Mouse (Mus musculus) forebrain, embryonic 11.5 days (tissue): ENCODE measurements around the gene Aplp2. TPM values are rescaled to one million over a fixed set of nuclear protein-coding genes. Genes with fewer than 3 reads are reported as not detected.
"Not testable (repeated sequence)": the region's sequence is repeated elsewhere in the genome, so short reads cannot be mapped to it uniquely, and the experiment has no call there.

Experiments used
- ATAC-seq: fragments of 200-750 bp; cut with Nextera tagmentation; replicated peaks from 2 replicates; pipeline ENCODE4 v1.8.0; 2017; ENCODE audit warnings: moderate TSS enrichment; ENCODE audit not compliant: low FRiP score
- DNase-seq: peaks from one replicate; pipeline ENCODE4 v3.0.0-alpha.2; 2017; ENCODE audit warnings: low spot score
- H3K27ac ChIP-seq: fragments of 300-500 bp; sonication (generic); 2 replicates; pipeline ENCODE4 v1.5.1; 2014; ENCODE audit warnings: low read depth, low read length
- H3K27me3 ChIP-seq: fragments of 300-500 bp; sonication (generic); 2 replicates; pipeline ENCODE4 v1.6.1; 2014; ENCODE audit warnings: mild to moderate bottlenecking, low read length, mixed read lengths; ENCODE audit not compliant: control insufficient read depth, insufficient read depth
- H3K36me3 ChIP-seq: fragments of 300-500 bp; sonication (generic); 2 replicates; pipeline ENCODE4 v1.6.1; 2014; ENCODE audit warnings: mild to moderate bottlenecking, low read length, moderate library complexity, mixed read lengths; ENCODE audit not compliant: control insufficient read depth, insufficient read depth
- H3K4me1 ChIP-seq: fragments of 300-500 bp; sonication (generic); replicated peaks from 2 replicates; pipeline ENCODE4 v1.6.1; 2014; ENCODE audit warnings: low read length, mixed read lengths; ENCODE audit not compliant: control insufficient read depth, insufficient read depth
- H3K4me2 ChIP-seq: fragments of 300-500 bp; sonication (generic); 2 replicates; pipeline ENCODE4 v1.6.1; 2014; ENCODE audit warnings: low read depth, mild to moderate bottlenecking, low read length, moderate library complexity, mixed read lengths; ENCODE audit not compliant: severe bottlenecking
- H3K4me3 ChIP-seq: fragments of 300-500 bp; sonication (generic); 2 replicates; pipeline ENCODE4 v1.5.1; 2014; ENCODE audit warnings: low read depth, low read length
- H3K9ac ChIP-seq: fragments of 300-500 bp; sonication (generic); 2 replicates; pipeline ENCODE4 v1.6.1; 2014; ENCODE audit warnings: low read length
- H3K9me3 ChIP-seq: fragments of 300-500 bp; sonication (generic); 2 replicates; pipeline ENCODE4 v1.6.1; 2016; ENCODE audit warnings: low read length, mixed read lengths; ENCODE audit not compliant: control insufficient read depth
- WGBS: fragments of 180-500 bp; shearing (Covaris S2); extraction: QIAGEN DNeasy Blood & Tissue Kit; methylation state at CpG from one replicate; pipeline ENCODE4 v1.1.7; 2014; 5-methylcytosine and 5-hydroxymethylcytosine counted together
- polyA plus RNA-seq: library from polyadenylated mRNA; unstranded; fragments of >200 nt; fragmentation: Nextera tagmentation; extraction: Ambion mirVana; gene quantifications from 2 replicates; pipeline ENCODE4 v1.2.1, GENCODE M21; 2014

Aplp2 gene
- polyA plus RNA-seq, 1 experiment from 2014 or later = 217 TPM

- ATAC-seq = no peak
- no peak overlapping the region for H3K4me2 ChIP-seq
- no peak overlapping the region for H3K4me3 ChIP-seq
- no peak overlapping the region for H3K9ac ChIP-seq
- no peaks in the 10 kb centered on the region for H3K27me3 ChIP-seq
- no peaks in the 10 kb centered on the region for H3K4me1 ChIP-seq
- H3K9me3 ChIP-seq = no peaks in the 10 kb centered on the region
- 90% methylated on average over 10 of the region's 10 CpGs for WGBS
- no peak for DNase-seq
- H3K36me3 ChIP-seq = no peaks in the 10 kb centered on the region
- H3K27ac ChIP-seq = no peak overlapping the region
Measured at GRCm38 (mm10) chr9:31181291-31182085, 30.1 kb downstream of the Aplp2 start.

- DNase-seq (no peak), ATAC-seq (no peak)
- H3K27me3 ChIP-seq = no peaks in the 10 kb centered on the region
- no peak overlapping the region for H3K27ac ChIP-seq
- H3K9ac ChIP-seq = no peak overlapping the region
- no peak overlapping the region for H3K4me3 ChIP-seq
- H3K4me2 ChIP-seq = no peak overlapping the region
- no peaks in the 10 kb centered on the region for H3K36me3 ChIP-seq
- 94% methylated on average over 6 of the region's 6 CpGs for WGBS
- no peaks in the 10 kb centered on the region for H3K9me3 ChIP-seq
- H3K4me1 ChIP-seq = no peaks in the 10 kb centered on the region
Measured at GRCm38 (mm10) chr9:31177692-31178091, 33.9 kb downstream of the Aplp2 start.

DNA sequence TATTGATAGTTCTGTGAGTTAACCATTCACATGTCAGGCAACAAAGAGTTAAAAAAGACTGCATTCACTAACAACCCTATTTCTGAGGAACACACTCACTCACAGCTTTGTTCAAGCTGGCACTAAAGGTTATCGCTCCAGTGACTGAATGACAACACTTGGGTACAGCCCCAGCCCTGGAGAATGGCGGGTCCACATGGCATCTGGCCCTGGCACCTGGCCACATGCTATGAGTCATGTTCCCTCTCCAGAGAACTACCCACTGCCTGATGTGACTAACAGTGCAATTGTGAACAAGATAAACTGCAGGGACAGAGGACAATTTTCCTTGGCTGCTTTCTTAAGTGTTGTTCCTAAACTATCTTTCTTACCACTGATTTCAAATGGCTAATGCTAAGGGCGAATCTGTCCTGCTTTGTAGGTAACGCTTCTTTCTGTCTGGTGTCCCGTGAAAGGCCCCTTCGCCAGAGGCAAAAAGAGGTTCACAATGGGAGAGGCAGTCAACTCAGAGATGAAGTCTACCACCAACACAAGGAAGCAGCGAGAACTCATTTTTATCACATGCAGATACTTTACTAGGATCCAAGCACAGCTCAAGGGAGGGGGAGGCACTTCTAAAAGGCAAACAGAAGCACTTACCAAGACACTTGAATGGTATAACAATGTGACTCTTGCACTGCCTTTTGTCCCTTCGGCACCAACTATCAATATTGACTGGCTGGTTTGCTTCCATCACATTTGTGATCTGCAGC lies 35.1 kb downstream of the Aplp2 start:
- Histone ChIP-seq H3K9me3 (no peaks in the 10 kb centered on the region), H3K27ac (no peak overlapping the region), H3K4me1 (no peaks in the 10 kb centered on the region), H3K4me3 (no peak overlapping the region), H3K36me3 (no peaks in the 10 kb centered on the region; the same call in 1 of the 2 replicates), H3K27me3 (no peaks in the 10 kb centered on the region), H3K9ac (no peak overlapping the region), H3K4me2 (no peak overlapping the region)
- ATAC-seq (no peak), DNase-seq (no peak)
- 90% methylated on average over 8 of the region's 8 CpGs for WGBS

GRCm38 (mm10) chr9:31175978-31176377 lies 35.6 kb downstream of the Aplp2 start:
- no peaks in the 10 kb centered on the region for H3K27me3 ChIP-seq
- H3K36me3 ChIP-seq = no peaks in the 10 kb centered on the region; the same call in 1 of the 2 replicates
- DNase-seq (no peak), ATAC-seq (no peak)
- no peak overlapping the region for H3K9ac ChIP-seq
- no peak overlapping the region for H3K4me2 ChIP-seq
- no peak overlapping the region for H3K4me3 ChIP-seq
- H3K9me3 ChIP-seq = no peaks in the 10 kb centered on the region
- H3K27ac ChIP-seq = no peak overlapping the region
- no peaks in the 10 kb centered on the region for H3K4me1 ChIP-seq
- WGBS = 96% methylated on average over 3 of the region's 3 CpGs

DNA sequence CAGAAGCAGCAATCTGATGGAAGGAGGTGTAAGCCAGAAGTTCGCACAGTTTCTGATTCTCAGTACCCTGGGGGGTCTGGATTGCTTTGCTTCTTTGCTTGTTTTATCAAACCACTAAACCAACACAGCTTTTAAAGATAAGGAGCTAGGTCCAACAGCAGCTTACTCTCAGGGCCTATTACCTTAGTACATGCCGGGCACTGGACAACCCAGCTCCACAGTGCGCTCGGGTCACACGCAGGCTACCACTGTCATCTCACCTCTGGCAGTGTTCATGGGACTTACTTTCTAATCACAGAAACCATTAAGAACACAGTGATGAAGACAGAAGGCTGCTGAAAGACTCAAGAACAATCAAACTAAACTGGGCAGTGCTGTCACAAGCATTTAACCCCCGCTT lies 36.3 kb downstream of the Aplp2 start:
- H3K27me3 ChIP-seq = no peaks in the 10 kb centered on the region
- no peak overlapping the region for H3K9ac ChIP-seq
- DNase-seq (no peak), ATAC-seq (no peak)
- no peak overlapping the region for H3K27ac ChIP-seq
- H3K4me3 ChIP-seq = no peak overlapping the region
- H3K9me3 ChIP-seq = no peaks in the 10 kb centered on the region
- H3K4me2 ChIP-seq = no peak overlapping the region
- H3K36me3 ChIP-seq = no peaks in the 10 kb centered on the region; the same call in 1 of the 2 replicates
- H3K4me1 ChIP-seq = no peaks in the 10 kb centered on the region
- WGBS = 94% methylated on average over 6 of the region's 6 CpGs

- no peak for DNase-seq
- no peak overlapping the region for H3K4me2 ChIP-seq
- H3K36me3 ChIP-seq = peaks cover 4% of the 10 kb centered on the region; the same call in 1 of the 2 replicates
- H3K9me3 ChIP-seq = no peaks in the 10 kb centered on the region
- WGBS = 94% methylated on average over 22 of the region's 22 CpGs
- no peak overlapping the region for H3K4me3 ChIP-seq
- H3K27me3 ChIP-seq = no peaks in the 10 kb centered on the region
- no peak overlapping the region for H3K9ac ChIP-seq
- no peaks in the 10 kb centered on the region for H3K4me1 ChIP-seq
- H3K27ac ChIP-seq = no peak overlapping the region
- ATAC-seq = no peak
Measured at GRCm38 (mm10) chr9:31168356-31169093, 43.1 kb downstream of the Aplp2 start.

DNA sequence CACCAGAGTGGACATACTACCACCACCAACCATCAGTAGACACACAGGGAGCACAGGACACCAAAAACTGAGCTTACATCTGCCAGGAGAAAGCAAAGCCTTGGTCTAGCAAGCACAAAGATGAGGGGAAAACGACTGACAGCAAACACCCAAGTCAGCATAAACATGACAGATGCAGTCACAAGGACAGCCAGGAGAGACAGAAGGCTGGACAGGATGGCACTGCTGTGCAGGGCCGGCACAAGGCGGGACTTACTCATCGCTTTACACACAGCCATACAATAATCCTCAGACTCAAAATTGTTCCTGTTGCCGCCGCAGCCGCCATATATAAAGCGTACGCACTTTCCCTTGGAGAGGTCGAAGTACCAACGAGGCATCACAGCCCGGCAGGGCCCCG lies 44.3 kb downstream of the Aplp2 start:
- Histone ChIP-seq H3K27ac (no peak overlapping the region), H3K4me3 (no peak overlapping the region), H3K9me3 (no peaks in the 10 kb centered on the region), H3K36me3 (peaks cover 4% of the 10 kb centered on the region; the same call in 1 of the 2 replicates), H3K4me2 (no peak overlapping the region), H3K4me1 (no peaks in the 10 kb centered on the region), H3K27me3 (no peaks in the 10 kb centered on the region), H3K9ac (no peak overlapping the region)
- 96% methylated on average over 13 of the region's 13 CpGs for WGBS
- no peak for DNase-seq
- no peak for ATAC-seq

- 86% methylated on average over 3 of the region's 3 CpGs for WGBS
- not testable (repeated sequence) for H3K4me1 ChIP-seq, H3K27ac ChIP-seq, H3K9ac ChIP-seq, ATAC-seq, DNase-seq, H3K9me3 ChIP-seq, H3K4me2 ChIP-seq, H3K4me3 ChIP-seq, H3K36me3 ChIP-seq, H3K27me3 ChIP-seq
Measured at GRCm38 (mm10) chr9:31165505-31165904, 46.1 kb downstream of the Aplp2 start.
